Mouse (Mus musculus) midbrain, embryonic 16.5 days (tissue): ENCODE measurements around the gene Nell1. TPM values are rescaled to one million over a fixed set of nuclear protein-coding genes. Genes with fewer than 3 reads are reported as not detected.

ENCODE experiments used
- ATAC-seq: fragments of 200-750 bp; cut with Nextera tagmentation; 2 replicates; pipeline ENCODE4 v1.8.0; 2017; ENCODE audit warnings: moderate TSS enrichment
- H3K27ac ChIP-seq: fragments of 300-500 bp; sonication (generic); 2 replicates; pipeline ENCODE4 v1.5.1; 2014; ENCODE audit warnings: mild to moderate bottlenecking, low read length, mixed read lengths
- H3K27me3 ChIP-seq: fragments of 300-500 bp; sonication (generic); 2 replicates; pipeline ENCODE4 v1.6.1; 2014; ENCODE audit warnings: low read depth, low read length, mixed read lengths; ENCODE audit not compliant: control insufficient read depth, insufficient read depth
- H3K36me3 ChIP-seq: fragments of 300-500 bp; sonication (generic); 2 replicates; pipeline ENCODE4 v1.6.1; 2014; ENCODE audit warnings: mild to moderate bottlenecking, low read length, moderate library complexity, mixed read lengths; ENCODE audit not compliant: control insufficient read depth, insufficient read depth
- H3K4me1 ChIP-seq: fragments of 300-500 bp; sonication (generic); 2 replicates; pipeline ENCODE4 v1.6.1; 2014; ENCODE audit warnings: mild to moderate bottlenecking, low read length, mixed read lengths; ENCODE audit not compliant: control insufficient read depth, insufficient read depth
- H3K4me2 ChIP-seq: fragments of 300-500 bp; sonication (generic); 2 replicates; pipeline ENCODE4 v1.6.1; 2014; ENCODE audit warnings: mild to moderate bottlenecking, low read length, mixed read lengths
- H3K4me3 ChIP-seq: fragments of 300-500 bp; sonication (generic); 2 replicates; pipeline ENCODE4 v1.5.1; 2014; ENCODE audit warnings: low read depth, mild to moderate bottlenecking, low read length, moderate library complexity, mixed read lengths
- H3K9ac ChIP-seq: fragments of 300-500 bp; sonication (generic); 2 replicates; pipeline ENCODE4 v1.6.1; 2014; ENCODE audit warnings: low read depth, low read length, mixed read lengths
- H3K9me3 ChIP-seq: fragments of 300-500 bp; sonication (generic); replicated peaks from 2 replicates; pipeline ENCODE4 v1.6.1; 2014; ENCODE audit warnings: mild to moderate bottlenecking, low read length, mixed read lengths; ENCODE audit not compliant: control insufficient read depth, poor library complexity, severe bottlenecking
- WGBS: fragments of 180-500 bp; shearing (Covaris S2); extraction: QIAGEN DNeasy Blood & Tissue Kit; methylation state at CpG from one replicate; pipeline ENCODE4 v1.1.7; 2014; 5-methylcytosine and 5-hydroxymethylcytosine counted together
- polyA plus RNA-seq: library from polyadenylated mRNA; unstranded; fragments of >200 nt; fragmentation: Nextera tagmentation; extraction: Ambion mirVana; gene quantifications from 2 replicates; pipeline ENCODE4 v1.2.1, GENCODE M21; 2015

Nell1 gene
- polyA plus RNA-seq, 1 experiment from 2014 or later = 40.1 TPM

- Histone ChIP-seq H3K36me3 (no peaks in the 10 kb centered on the region), H3K4me3 (no peak overlapping the region), H3K4me2 (no peak overlapping the region), H3K9ac (no peak overlapping the region), H3K27me3 (no peaks in the 10 kb centered on the region), H3K4me1 (no peaks in the 10 kb centered on the region), H3K9me3 (no peaks in the 10 kb centered on the region), H3K27ac (no peak overlapping the region)
- WGBS = 96% methylated on average over 1 of the region's 1 CpGs
- no peak for ATAC-seq
Observed at GRCm38 (mm10) chr7:50847921-50848320, 873.3 kb downstream of the Nell1 start.

GRCm38 (mm10) chr7:50850271-50850670 lies 875.6 kb downstream of the Nell1 start:
- ATAC-seq = no peak
- H3K36me3 ChIP-seq = no peaks in the 10 kb centered on the region
- H3K27ac ChIP-seq = no peak overlapping the region
- WGBS = 26% methylated on average over 1 of the region's 1 CpGs
- H3K9me3 ChIP-seq = no peaks in the 10 kb centered on the region
- H3K9ac ChIP-seq = no peak overlapping the region
- no peak overlapping the region for H3K4me2 ChIP-seq
- no peaks in the 10 kb centered on the region for H3K27me3 ChIP-seq
- no peaks in the 10 kb centered on the region for H3K4me1 ChIP-seq
- no peak overlapping the region for H3K4me3 ChIP-seq

- no peak for ATAC-seq
- no peaks in the 10 kb centered on the region for H3K9me3 ChIP-seq
- H3K27ac ChIP-seq = no peak overlapping the region
- WGBS = 16% methylated on average over 1 of the region's 1 CpGs
- H3K4me1 ChIP-seq = peaks cover 2% of the 10 kb centered on the region; the same call in 1 of the 2 replicates
- H3K36me3 ChIP-seq = no peaks in the 10 kb centered on the region
- H3K9ac ChIP-seq = no peak overlapping the region
- no peak overlapping the region for H3K4me2 ChIP-seq
- H3K4me3 ChIP-seq = no peak overlapping the region
- H3K27me3 ChIP-seq = no peaks in the 10 kb centered on the region
Observed at GRCm38 (mm10) chr7:50870181-50870580, 895.5 kb downstream of the Nell1 start.

GRCm38 (mm10) chr7:50887625-50888024 lies 913.0 kb downstream of the Nell1 start:
- H3K4me3 ChIP-seq = no peak overlapping the region
- H3K27ac ChIP-seq = no peak overlapping the region
- no peak overlapping the region for H3K4me2 ChIP-seq
- no peak for ATAC-seq
- no peaks in the 10 kb centered on the region for H3K27me3 ChIP-seq
- H3K4me1 ChIP-seq = no peaks in the 10 kb centered on the region
- H3K9ac ChIP-seq = no peak overlapping the region
- H3K9me3 ChIP-seq = no peaks in the 10 kb centered on the region
- H3K36me3 ChIP-seq = no peaks in the 10 kb centered on the region
- WGBS = 72% methylated on average over 3 of the region's 3 CpGs

GRCm38 (mm10) chr7:50899541-50900088 lies 925.0 kb downstream of the Nell1 start:
- Histone ChIP-seq H3K27me3 (no peaks in the 10 kb centered on the region), H3K4me3 (no peak overlapping the region), H3K9ac (no peak overlapping the region), H3K27ac (no peak overlapping the region), H3K9me3 (no peaks in the 10 kb centered on the region), H3K4me1 (no peaks in the 10 kb centered on the region), H3K36me3 (no peaks in the 10 kb centered on the region), H3K4me2 (no peak overlapping the region)
- WGBS = 54% methylated on average over 6 of the region's 6 CpGs
- ATAC-seq = no peak

Other genes with a start within 250 kb of the Nell1 start
- 2.9 and 3.4 TPM in 2 replicates for gene Htatip2, start 215.7 kb upstream of the Nell1 start, polyA plus RNA-seq
- gene Prmt3, start 196.5 kb upstream of the Nell1 start, polyA plus RNA-seq = 43.9 and 47.4 TPM in 2 replicates
- gene Slc6a5, start 64.7 kb upstream of the Nell1 start, polyA plus RNA-seq = 0.40 and 0.45 TPM in 2 replicates